Mouse (Mus musculus): ENCODE data around the gene Uprt. TPM values are rescaled to one million over a fixed set of nuclear protein-coding genes. Genes with fewer than 3 reads are reported as not detected.
A peak's percentile ranks its signal among the peaks of the same experiment; 100 is the strongest.

The Uprt gene
- total RNA-seq (2021): 10 to 100 TPM; 12.0 to 15.6 TPM
- long read RNA-seq, experiment 1: 0 reads
- long read RNA-seq, experiment 2, partial matches to known transcripts: 0 of 4 reads
- long read RNA-seq, experiment 2, other reads (novel, unspliced or antisense): 0 of 4 reads

DNA sequence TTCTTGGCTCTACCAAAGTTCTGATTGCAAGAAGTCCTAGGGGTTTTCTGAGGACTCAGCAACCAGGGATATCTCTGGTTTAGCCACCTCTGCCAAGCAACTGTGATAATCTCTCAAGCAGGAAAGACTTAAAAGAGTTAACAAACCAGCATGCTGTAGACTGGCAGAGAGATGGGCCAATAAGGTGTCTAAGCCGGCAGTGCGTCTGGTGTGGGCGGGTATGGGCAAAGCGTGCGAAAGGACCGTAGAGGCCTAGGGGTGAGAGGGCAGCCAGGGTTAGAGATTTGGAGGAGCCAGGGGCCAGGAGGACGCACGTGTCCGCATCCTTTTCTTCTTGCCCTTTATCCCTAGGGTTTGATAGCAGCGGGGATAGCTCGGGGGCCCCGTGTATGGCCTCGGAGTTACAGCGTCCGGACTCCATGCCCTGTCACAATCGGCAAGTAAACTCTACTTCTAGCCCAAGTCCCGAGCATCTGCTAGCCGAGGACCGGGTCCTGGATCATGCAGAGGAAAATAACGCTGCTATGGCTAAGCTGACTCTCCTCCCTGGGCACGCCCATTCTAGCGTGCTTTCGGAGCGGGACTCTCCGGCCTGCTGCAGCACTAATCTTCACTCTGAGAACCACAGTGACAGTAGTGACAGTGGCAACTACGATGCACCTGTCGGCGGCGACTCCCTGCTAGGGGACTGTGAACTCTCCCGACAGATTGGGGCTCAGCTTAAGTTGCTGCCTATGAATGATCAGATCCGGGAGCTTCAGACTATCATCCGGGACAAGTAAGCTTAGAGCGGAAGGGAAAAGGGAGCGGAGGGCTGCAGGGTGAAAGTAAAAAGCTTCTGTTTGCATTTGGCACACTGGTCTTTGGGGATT lies at the start of gene Uprt:
Gene Uprt (plus strand): TSS at position 247 of the 872 bp plus-strand sequence.
- peak in 1 of 2 experiments; percentile 39 for DNase-seq (ENCODE audit: low spot score in 2 of 2)

DNA sequence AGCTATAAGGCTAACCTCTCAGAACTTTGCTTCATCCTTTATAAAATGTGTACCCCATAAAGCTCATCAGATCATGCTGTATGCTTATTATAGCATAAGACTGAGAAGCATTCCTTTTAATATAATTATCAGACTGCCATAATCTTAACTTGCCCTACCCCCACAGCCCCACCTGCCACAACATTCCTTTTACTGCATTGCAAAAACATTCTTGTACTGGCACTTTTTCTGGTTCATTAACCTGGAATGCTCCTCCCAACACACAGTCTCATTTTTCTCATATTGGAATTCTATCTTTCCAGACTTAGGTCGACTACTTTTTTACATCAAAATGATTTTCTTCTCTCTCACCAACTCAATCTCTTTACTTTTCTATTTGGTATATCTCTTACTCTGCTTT lies 49.2 kb upstream of the Uprt start:
- no peak for DNase-seq (ENCODE audit: low spot score in 2 of 2)

GRCm38 (mm10) chrX:104452433-104452832 lies 30.2 kb upstream of the Uprt start:
- no peak for DNase-seq (ENCODE audit: low spot score in 2 of 2)

DNA sequence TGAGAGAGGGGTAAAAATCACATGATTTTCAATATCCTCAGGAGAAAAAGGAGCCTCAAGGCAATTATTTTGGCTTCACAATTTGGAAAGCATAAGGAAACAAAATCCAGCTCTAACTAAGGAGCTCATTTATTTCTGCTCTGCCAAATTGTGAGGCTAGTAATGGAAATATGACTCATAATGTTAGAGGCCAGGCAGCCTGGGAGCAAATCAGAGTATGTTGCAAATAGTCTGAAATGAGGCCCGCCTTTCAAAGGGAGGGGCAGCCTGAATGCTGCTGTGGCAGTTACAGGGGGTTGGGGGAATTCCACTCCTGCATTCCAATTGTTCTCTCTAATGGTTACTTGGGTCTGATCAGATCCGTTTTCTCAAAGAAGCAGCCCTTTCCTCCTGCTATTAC lies 20.9 kb upstream of the Uprt start:
- no peak for DNase-seq (ENCODE audit: low spot score in 2 of 2)

DNA sequence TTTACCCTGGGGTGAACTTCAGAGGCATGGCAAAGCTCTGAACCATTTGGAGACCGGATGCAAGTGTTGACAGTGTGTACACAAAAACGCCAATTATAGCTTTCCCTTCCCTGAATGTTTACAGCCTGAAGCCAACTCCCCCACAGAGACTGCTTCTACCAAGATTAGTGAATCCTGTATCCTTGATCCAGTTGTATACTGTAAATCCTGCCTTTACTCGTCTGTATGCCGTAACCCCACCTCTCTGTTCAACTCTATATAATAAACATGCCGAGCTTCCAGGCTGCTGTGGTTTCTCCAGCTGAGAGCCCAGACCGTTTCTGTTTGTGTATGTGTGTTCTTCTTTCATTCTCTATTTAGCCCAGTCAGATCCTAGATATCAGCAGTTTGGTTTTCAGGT lies 18.2 kb upstream of the Uprt start:
- DNase-seq (ENCODE audit: low spot score in 2 of 2): no peak

GRCm38 (mm10) chrX:104478041-104478440 lies 4.6 kb upstream of the Uprt start:
- no peak for DNase-seq (ENCODE audit: low spot score in 2 of 2)

- no peak for DNase-seq (ENCODE audit: low spot score in 2 of 2)
These were observed 808 bp downstream of the Uprt start for GRCm38 (mm10) chrX:104483444-104483808.

- no peak for DNase-seq (ENCODE audit: low spot score in 2 of 2)
These were observed 3.0 kb downstream of the Uprt start for GRCm38 (mm10) chrX:104485596-104485995.

DNA sequence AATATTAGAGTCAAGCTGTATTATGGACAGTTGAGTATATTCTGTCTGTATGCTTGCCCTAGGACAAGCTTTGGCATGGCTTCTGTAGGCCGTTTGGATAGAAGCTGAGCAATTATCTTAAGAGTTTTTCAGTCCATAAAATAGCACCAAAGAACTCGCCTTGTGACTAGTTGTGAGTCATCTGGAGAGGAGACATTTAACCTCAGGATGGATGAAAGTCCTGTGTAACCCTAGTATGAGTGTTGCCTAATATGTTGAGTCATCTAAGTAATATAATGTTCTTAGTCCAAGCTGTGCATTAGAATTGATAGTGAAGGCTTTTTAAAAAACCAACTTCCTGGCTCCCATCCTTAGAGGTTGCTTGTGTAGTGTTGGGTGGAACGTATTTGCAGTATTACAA lies 5.4 kb downstream of the Uprt start:
- no peak for DNase-seq (ENCODE audit: low spot score in 2 of 2)

DNA sequence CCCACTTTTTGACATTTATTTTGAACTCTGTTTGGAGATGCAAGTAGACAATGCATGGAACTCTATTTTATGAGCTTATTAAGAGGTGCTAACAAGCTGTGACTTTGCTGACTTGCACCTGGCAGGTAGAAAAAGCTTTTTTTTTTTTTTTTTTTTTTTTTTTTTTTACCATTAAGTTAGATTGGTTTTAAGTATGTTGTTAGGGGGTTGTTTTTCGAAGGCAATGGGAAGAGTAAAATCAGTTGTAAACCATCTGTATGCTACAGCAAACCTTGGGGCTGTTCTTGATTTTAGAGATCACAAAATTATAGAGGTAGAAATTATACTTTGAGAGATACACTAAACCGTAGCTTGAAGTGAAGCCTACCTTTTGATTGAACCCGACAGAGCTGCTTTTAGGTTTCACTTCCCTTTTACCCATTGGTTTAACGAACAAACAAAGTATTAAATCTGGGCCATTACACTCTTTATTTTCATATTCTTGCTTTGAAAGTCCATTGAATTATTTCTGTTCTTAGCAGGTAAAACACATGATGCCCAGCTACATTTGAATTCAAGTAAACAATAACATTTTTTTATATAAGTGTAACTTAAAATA lies 6.4 kb downstream of the Uprt start:
- no peak for DNase-seq (ENCODE audit: low spot score in 2 of 2)

DNA sequence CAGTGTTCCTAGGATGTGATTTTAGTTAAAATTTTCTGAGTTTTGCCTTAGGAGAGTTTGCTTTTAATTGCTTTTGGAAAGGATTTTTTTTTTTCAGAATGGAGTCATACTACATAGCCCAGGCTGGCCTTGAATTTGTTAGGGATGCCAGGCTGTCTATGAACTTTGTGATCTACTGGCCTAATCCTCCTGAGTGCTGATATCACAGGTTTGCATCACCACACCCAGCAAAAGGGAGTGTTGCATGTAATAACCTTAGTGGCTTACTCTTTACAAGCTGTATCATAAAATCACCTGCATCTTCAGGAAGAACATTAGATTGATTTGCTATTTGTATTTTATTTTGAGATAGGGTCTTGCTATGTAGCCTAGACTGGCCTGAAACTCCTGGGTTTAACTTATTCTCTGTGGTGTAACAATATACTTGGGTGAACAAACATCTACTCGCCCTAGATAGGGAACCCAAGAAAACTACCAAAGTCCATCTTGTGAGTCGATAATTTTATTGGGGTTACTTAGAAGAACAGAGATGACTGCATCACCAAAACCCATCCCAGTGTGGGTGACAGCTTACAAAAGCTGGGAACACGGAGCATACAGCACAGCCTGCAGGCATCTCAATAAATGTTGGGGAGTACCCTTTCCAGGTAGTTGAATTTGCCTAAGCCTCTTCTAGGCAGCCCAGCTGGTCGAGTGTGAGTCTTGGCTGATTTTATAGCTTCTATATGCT lies 7.2 kb downstream of the Uprt start:
- DNase-seq (ENCODE audit: low spot score in 2 of 2): no peak

- no peak for DNase-seq (ENCODE audit: low spot score in 2 of 2)
These were observed 19.1 kb downstream of the Uprt start for GRCm38 (mm10) chrX:104501765-104502164.

DNA sequence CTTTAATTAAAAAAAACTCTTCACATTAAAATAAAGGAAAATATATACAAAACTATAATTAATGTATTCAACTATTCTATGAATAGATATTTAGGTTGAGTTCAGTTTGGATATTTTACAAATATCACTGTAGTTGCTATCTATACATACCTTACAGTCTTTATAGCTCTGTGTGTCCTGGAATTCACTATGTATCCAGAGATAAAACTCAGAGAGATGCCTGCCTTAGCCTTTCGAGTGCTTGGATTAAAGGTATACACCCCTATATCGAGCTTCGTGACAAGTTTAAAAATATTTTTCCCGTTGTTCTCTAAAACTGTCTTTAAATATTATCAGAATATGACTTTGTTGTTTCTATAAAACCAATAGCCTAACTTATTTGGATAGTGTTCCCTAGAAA lies 60.0 kb downstream of the Uprt start:
- DNase-seq (ENCODE audit: low spot score in 2 of 2): no peak

GRCm38 (mm10) chrX:104543919-104544595 lies 61.4 kb downstream of the Uprt start:
- DNase-seq (ENCODE audit: low spot score in 2 of 2): no peak

- DNase-seq (ENCODE audit: low spot score in 2 of 2): no peak
These were observed 62.7 kb downstream of the Uprt start for GRCm38 (mm10) chrX:104545283-104545682.

Other genes with a start within 250 kb of the Uprt start
- gene Abcb7, start 69.0 kb upstream of the Uprt start, total RNA-seq (2021): 10 to 100 TPM; 20.5 to 22.3 TPM
- gene Zdhhc15, start 188.2 kb downstream of the Uprt start, total RNA-seq (2021): 1 to 10 TPM; 7.0 to 7.1 TPM